Mouse (Mus musculus): Measurements from ENCODE around the gene Fam72a. TPM values are rescaled to one million over a fixed set of nuclear protein-coding genes. Genes with fewer than 3 reads are reported as not detected.
"Not testable (repeated sequence)": the region's sequence is repeated elsewhere in the genome, so short reads cannot be mapped to it uniquely, and the experiment has no call there.

The Fam72a gene
- polyA plus RNA-seq, 1 experiment from 2014 or later, result 2.5 TPM

DNA sequence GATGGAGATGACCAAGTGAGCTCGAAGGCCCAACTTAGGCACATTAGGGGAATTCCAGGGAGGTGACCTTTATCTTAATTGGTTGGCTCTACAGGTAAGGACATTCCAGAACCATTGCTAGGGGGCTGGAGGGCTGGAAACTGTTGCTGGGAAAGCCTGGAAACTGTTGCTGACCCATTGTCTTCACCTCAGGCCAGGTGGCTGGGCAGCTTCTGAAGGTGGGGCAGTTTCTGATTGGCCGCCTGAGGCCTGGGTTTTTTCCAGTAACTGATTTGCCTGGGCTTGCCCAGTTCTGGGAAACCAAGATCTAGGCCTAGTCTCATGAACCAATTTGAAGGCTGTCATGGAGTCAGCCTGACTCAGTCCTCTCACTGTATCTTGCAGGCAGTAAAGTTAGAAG, 34.4 kb downstream of the Fam72a start:
- H3K9ac ChIP-seq, result no peak overlapping the region
- H3K27me3 ChIP-seq, result no peaks in the 10 kb centered on the region
- ATAC-seq (ENCODE audit: low FRiP score, low read depth), result no peak
- H3K4me1 ChIP-seq, result no peaks in the 10 kb centered on the region
- WGBS, result 93% methylated on average over 2 of the region's 2 CpGs
- no peak overlapping the region for H3K27ac ChIP-seq
- no peaks in the 10 kb centered on the region for H3K36me3 ChIP-seq
- no peak overlapping the region for H3K4me2 ChIP-seq (replicated peaks)
- H3K9me3 ChIP-seq, result no peaks in the 10 kb centered on the region
- H3K4me3 ChIP-seq, result no peak overlapping the region

DNA sequence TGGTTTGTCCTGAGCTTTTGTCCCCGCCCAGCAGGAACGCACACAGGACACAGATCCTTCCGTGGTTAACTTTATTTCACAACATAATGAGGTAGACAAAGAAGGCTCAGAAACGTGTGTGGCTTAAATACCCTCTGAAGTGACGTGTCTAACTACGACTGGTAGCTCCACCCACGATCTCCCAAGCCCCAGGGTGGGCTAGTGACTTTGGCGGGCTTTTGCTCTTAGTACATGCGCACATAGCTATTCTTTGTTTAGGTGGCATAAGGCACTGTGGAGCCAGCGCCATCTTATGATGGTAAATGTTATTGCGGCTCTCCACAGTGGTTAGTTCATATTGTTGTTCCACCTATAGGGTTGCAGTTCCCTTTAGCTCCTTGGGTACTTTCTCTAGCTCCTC, 38.4 kb downstream of the Fam72a start:
- H3K4me1 ChIP-seq; H3K27ac ChIP-seq; H3K27me3 ChIP-seq; H3K9ac ChIP-seq; H3K9me3 ChIP-seq; H3K36me3 ChIP-seq; H3K4me2 ChIP-seq (replicated peaks); H3K4me3 ChIP-seq; ATAC-seq (ENCODE audit: low FRiP score, low read depth): not testable (repeated sequence)
- 43% methylated on average over 11 of the region's 11 CpGs for WGBS

- Histone ChIP-seq H3K36me3 (no peaks in the 10 kb centered on the region), H3K9me3 (no peaks in the 10 kb centered on the region), H3K27me3 (no peaks in the 10 kb centered on the region), H3K4me1 (no peaks in the 10 kb centered on the region), H3K27ac (no peak overlapping the region), H3K9ac (no peak overlapping the region), H3K4me3 (no peak overlapping the region), H3K4me2 (replicated peaks) (no peak overlapping the region)
- 85% methylated on average over 6 of the region's 6 CpGs for WGBS
- ATAC-seq (ENCODE audit: low FRiP score, low read depth), result no peak
Observed at GRCm38 (mm10) chr1:131569721-131570120, 42.0 kb downstream of the Fam72a start.

GRCm38 (mm10) chr1:131570391-131570790, 42.7 kb downstream of the Fam72a start:
- no peak overlapping the region for H3K27ac ChIP-seq
- H3K9ac ChIP-seq, result no peak overlapping the region
- ATAC-seq (ENCODE audit: low FRiP score, low read depth), result no peak
- H3K27me3 ChIP-seq, result no peaks in the 10 kb centered on the region
- no peaks in the 10 kb centered on the region for H3K9me3 ChIP-seq
- no peaks in the 10 kb centered on the region for H3K4me1 ChIP-seq
- no peak overlapping the region for H3K4me2 ChIP-seq (replicated peaks)
- 89% methylated on average over 4 of the region's 4 CpGs for WGBS
- no peaks in the 10 kb centered on the region for H3K36me3 ChIP-seq
- H3K4me3 ChIP-seq, result no peak overlapping the region

- Histone ChIP-seq H3K4me3 (no peak overlapping the region), H3K4me2 (replicated peaks) (no peak overlapping the region), H3K4me1 (no peaks in the 10 kb centered on the region), H3K9me3 (no peaks in the 10 kb centered on the region), H3K36me3 (no peaks in the 10 kb centered on the region), H3K9ac (no peak overlapping the region), H3K27ac (no peak overlapping the region), H3K27me3 (no peaks in the 10 kb centered on the region)
- WGBS, result 92% methylated on average over 14 of the region's 14 CpGs
- ATAC-seq (ENCODE audit: low FRiP score, low read depth), result no peak; the same call in 1 of the 2 replicates
Observed at GRCm38 (mm10) chr1:131573721-131574120, 46.0 kb downstream of the Fam72a start.

DNA sequence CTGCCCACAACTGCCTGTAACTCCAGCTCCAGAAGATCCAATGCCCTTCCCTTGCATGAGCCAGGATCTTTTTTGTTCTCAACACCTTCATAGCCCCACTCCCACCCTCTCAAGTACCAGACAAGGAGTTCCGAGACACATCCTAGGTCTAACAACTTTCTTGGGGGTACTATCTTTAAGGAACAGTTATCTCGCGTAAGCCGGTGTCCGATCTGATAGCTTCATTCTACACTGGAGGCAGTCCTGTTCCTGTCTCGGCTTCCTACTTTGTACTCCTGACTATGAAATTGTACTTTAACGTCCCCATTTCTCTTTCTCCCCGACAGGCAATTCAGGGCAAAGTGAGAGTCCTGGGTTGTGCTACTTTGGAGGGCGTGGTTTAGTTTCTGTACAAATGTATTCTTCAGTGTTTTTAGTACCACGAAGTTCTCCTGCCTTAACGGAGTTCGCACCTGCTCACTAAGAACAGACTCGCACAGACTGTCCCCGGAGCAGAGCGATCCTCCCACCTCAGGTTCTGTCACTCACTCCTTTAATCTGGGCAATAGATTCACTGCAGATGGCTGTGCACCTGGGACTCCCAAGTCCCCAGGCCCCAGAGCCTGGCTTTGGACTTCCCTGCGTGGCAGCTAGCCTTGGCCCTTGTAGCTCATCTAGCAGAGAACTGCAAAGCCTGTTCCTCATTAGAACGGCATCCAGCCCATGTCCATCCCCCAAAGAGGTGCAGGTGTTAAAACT, 51.4 kb downstream of the Fam72a start:
- H3K4me2 ChIP-seq (replicated peaks), result no peak overlapping the region
- ATAC-seq (ENCODE audit: low FRiP score, low read depth), result peak; percentile 61; the same call in 1 of the 2 replicates
- H3K27ac ChIP-seq, result no peak overlapping the region
- H3K9me3 ChIP-seq, result no peaks in the 10 kb centered on the region
- H3K4me1 ChIP-seq, result peaks cover 17% of the 10 kb centered on the region
- H3K9ac ChIP-seq, result no peak overlapping the region
- H3K36me3 ChIP-seq, result no peaks in the 10 kb centered on the region
- no peaks in the 10 kb centered on the region for H3K27me3 ChIP-seq
- no peak overlapping the region for H3K4me3 ChIP-seq
- 59% methylated on average over 17 of the region's 17 CpGs for WGBS

- H3K4me1 ChIP-seq, result peaks cover 17% of the 10 kb centered on the region
- no peak overlapping the region for H3K4me3 ChIP-seq
- ATAC-seq (ENCODE audit: low FRiP score, low read depth), result no peak
- H3K9ac ChIP-seq, result no peak overlapping the region
- no peak overlapping the region for H3K4me2 ChIP-seq (replicated peaks)
- WGBS, result 41% methylated on average over 4 of the region's 4 CpGs
- no peaks in the 10 kb centered on the region for H3K36me3 ChIP-seq
- no peaks in the 10 kb centered on the region for H3K9me3 ChIP-seq
- no peak overlapping the region for H3K27ac ChIP-seq
- H3K27me3 ChIP-seq, result no peaks in the 10 kb centered on the region
Observed at GRCm38 (mm10) chr1:131580389-131580788, 52.7 kb downstream of the Fam72a start.

GRCm38 (mm10) chr1:131583598-131583997, 55.9 kb downstream of the Fam72a start:
- no peak for ATAC-seq (ENCODE audit: low FRiP score, low read depth)
- no peak overlapping the region for H3K9ac ChIP-seq
- no peaks in the 10 kb centered on the region for H3K36me3 ChIP-seq
- WGBS, result 86% methylated on average over 3 of the region's 3 CpGs
- H3K27ac ChIP-seq, result no peak overlapping the region
- H3K9me3 ChIP-seq, result no peaks in the 10 kb centered on the region
- no peak overlapping the region for H3K4me2 ChIP-seq (replicated peaks)
- no peaks in the 10 kb centered on the region for H3K27me3 ChIP-seq
- peaks cover 17% of the 10 kb centered on the region for H3K4me1 ChIP-seq
- no peak overlapping the region for H3K4me3 ChIP-seq

GRCm38 (mm10) chr1:131586836-131587235, 59.1 kb downstream of the Fam72a start:
- Histone ChIP-seq H3K36me3 (no peaks in the 10 kb centered on the region), H3K4me1 (no peaks in the 10 kb centered on the region), H3K27me3 (no peaks in the 10 kb centered on the region), H3K9me3 (no peaks in the 10 kb centered on the region), H3K27ac (no peak overlapping the region), H3K4me3 (no peak overlapping the region), H3K4me2 (replicated peaks) (no peak overlapping the region), H3K9ac (no peak overlapping the region)
- ATAC-seq (ENCODE audit: low FRiP score, low read depth), result no peak
- WGBS, result 89% methylated on average over 8 of the region's 8 CpGs

Small RNA genes within 50 kb of the gene (microRNA-seq; reads per million reads assigned to microRNA genes)
- not detected for gene Gm24273

Other genes with a start within 250 kb of the Fam72a start
- 3.5 and 3.7 TPM in 2 replicates for gene Ikbke, start 248.3 kb upstream of the Fam72a start, polyA plus RNA-seq (2015; fragmentation: Nextera tagmentation; extraction: Ambion mirVana)
- gene Srgap2, start 551 bp upstream of the Fam72a start, polyA plus RNA-seq (2015; fragmentation: Nextera tagmentation; extraction: Ambion mirVana), result 16.6 and 16.9 TPM in 2 replicates
- not detected in 2 replicates for gene Avpr1b, start 71.3 kb downstream of the Fam72a start, polyA plus RNA-seq (2015; fragmentation: Nextera tagmentation; extraction: Ambion mirVana)
- gene Ctse, start 110.4 kb downstream of the Fam72a start, polyA plus RNA-seq (2015; fragmentation: Nextera tagmentation; extraction: Ambion mirVana), result 0.14 and 0.15 TPM in 2 replicates
- gene Rab7b, start 160.8 kb downstream of the Fam72a start, polyA plus RNA-seq (2015; fragmentation: Nextera tagmentation; extraction: Ambion mirVana), result 1.9 TPM in 2 replicates
- gene Slc26a9, start 216.1 kb downstream of the Fam72a start, polyA plus RNA-seq (2015; fragmentation: Nextera tagmentation; extraction: Ambion mirVana), result not detected in 2 replicates